Mouse (Mus musculus) hindbrain, postnatal 0 days (tissue): ENCODE measurements at regions not wholly inside any gene's neighbourhood (a gene's known extent, or its start where the extent isn't known, plus 50 kb on each side); places are given as distances from the start of the nearest gene placed in this dataset.

Source experiments
- ATAC-seq: fragments of 200-750 bp; cut with Nextera tagmentation; 2 replicates; pipeline ENCODE4 v1.8.0; 2017; ENCODE audit warnings: mild to moderate bottlenecking, moderate TSS enrichment, moderate library complexity
- DNase-seq: peaks from one replicate; pipeline ENCODE4 v3.0.0-alpha.2; 2015; ENCODE audit warnings: low spot score
- H3K27ac ChIP-seq: fragments of 300-500 bp; sonication (generic); 2 replicates; pipeline ENCODE4 v1.5.1; 2014; ENCODE audit warnings: mild to moderate bottlenecking
- H3K27me3 ChIP-seq: fragments of 300-500 bp; sonication (generic); 2 replicates; pipeline ENCODE4 v1.6.1; 2014; ENCODE audit warnings: low read length, mixed read lengths; ENCODE audit not compliant: insufficient read depth
- H3K36me3 ChIP-seq: fragments of 300-500 bp; sonication (generic); 2 replicates; pipeline ENCODE4 v1.6.1; 2014; ENCODE audit warnings: low read length, mixed read lengths; ENCODE audit not compliant: insufficient read depth
- H3K4me1 ChIP-seq: fragments of 300-500 bp; sonication (generic); 2 replicates; pipeline ENCODE4 v1.6.1; 2014; ENCODE audit warnings: antibody characterized with exemption, low read length, mixed read lengths; ENCODE audit not compliant: insufficient read depth
- H3K4me2 ChIP-seq: fragments of 300-500 bp; sonication (generic); 2 replicates; pipeline ENCODE4 v1.6.1; 2014; ENCODE audit warnings: low read depth, mild to moderate bottlenecking, low read length, moderate library complexity, mixed read lengths
- H3K4me3 ChIP-seq: fragments of 300-500 bp; sonication (generic); 2 replicates; pipeline ENCODE4 v1.5.1; 2014; ENCODE audit warnings: low read length
- H3K9ac ChIP-seq: fragments of 300-500 bp; sonication (generic); replicated peaks from 2 replicates; pipeline ENCODE4 v1.6.1; 2014; ENCODE audit warnings: mild to moderate bottlenecking, low read length, moderate library complexity, mixed read lengths
- H3K9me3 ChIP-seq: fragments of 300-500 bp; sonication (generic); 2 replicates; pipeline ENCODE4 v1.6.1; 2016; ENCODE audit warnings: low read length, mixed read lengths
- CTCF ChIP-seq: IDR thresholded peaks from 2 replicates; pipeline ENCODE4 v1.5.1; 2016; ENCODE audit warnings: antibody characterized with exemption, control low read depth, low read depth
- WGBS: fragments of 180-500 bp; shearing (Covaris S2); extraction: QIAGEN DNeasy Blood & Tissue Kit; methylation state at CpG from one replicate; pipeline ENCODE4 v1.1.7; 2014; 5-methylcytosine and 5-hydroxymethylcytosine counted together

- Histone ChIP-seq H3K4me2 (no peak overlapping the region), H3K36me3 (no peaks in the 10 kb centered on the region), H3K9me3 (no peaks in the 10 kb centered on the region), H3K27me3 (no peaks in the 10 kb centered on the region), H3K9ac (no peak overlapping the region), H3K27ac (no peak overlapping the region), H3K4me1 (no peaks in the 10 kb centered on the region), H3K4me3 (no peak overlapping the region)
- no peak for DNase-seq
- WGBS = 81% methylated on average over 2 of the region's 2 CpGs
- no peak for TF ChIP-seq CTCF
- ATAC-seq = no peak
Observed at GRCm38 (mm10) chr5:28009871-28010270, 61.3 kb upstream of the Insig1 start.

- DNase-seq = no peak
- no peak for ATAC-seq
- H3K9me3 ChIP-seq = no peaks in the 10 kb centered on the region
- no peaks in the 10 kb centered on the region for H3K27me3 ChIP-seq
- H3K36me3 ChIP-seq = no peaks in the 10 kb centered on the region
- H3K4me1 ChIP-seq = no peaks in the 10 kb centered on the region
- H3K4me3 ChIP-seq = no peak overlapping the region
- H3K27ac ChIP-seq = no peak overlapping the region
- H3K9ac ChIP-seq = no peak overlapping the region
- TF ChIP-seq CTCF = no peak
- WGBS = 95% methylated on average over 3 of the region's 3 CpGs
- H3K4me2 ChIP-seq = no peak overlapping the region
Observed at GRCm38 (mm10) chr5:28010529-28010928, 60.6 kb upstream of the Insig1 start.

- Histone ChIP-seq H3K9me3 (no peaks in the 10 kb centered on the region), H3K9ac (no peak overlapping the region), H3K27ac (no peak overlapping the region), H3K4me1 (no peaks in the 10 kb centered on the region), H3K4me2 (no peak overlapping the region), H3K4me3 (no peak overlapping the region), H3K27me3 (no peaks in the 10 kb centered on the region), H3K36me3 (no peaks in the 10 kb centered on the region)
- WGBS = 88% methylated on average over 2 of the region's 2 CpGs
- TF ChIP-seq CTCF = no peak
- ATAC-seq = no peak
- DNase-seq = no peak
Observed at GRCm38 (mm10) chr5:28012496-28012895, 58.7 kb upstream of the Insig1 start.

GRCm38 (mm10) chr5:28013619-28014273, 57.4 kb upstream of the Insig1 start:
- Histone ChIP-seq H3K9ac (no peak overlapping the region), H3K4me1 (no peaks in the 10 kb centered on the region), H3K4me3 (no peak overlapping the region), H3K4me2 (no peak overlapping the region), H3K27me3 (no peaks in the 10 kb centered on the region), H3K27ac (no peak overlapping the region), H3K36me3 (no peaks in the 10 kb centered on the region), H3K9me3 (no peaks in the 10 kb centered on the region)
- 68% methylated on average over 6 of the region's 6 CpGs for WGBS
- no peak for TF ChIP-seq CTCF
- ATAC-seq (no peak), DNase-seq (no peak)

- H3K27me3 ChIP-seq = no peaks in the 10 kb centered on the region
- no peaks in the 10 kb centered on the region for H3K4me1 ChIP-seq
- DNase-seq = no peak
- no peak overlapping the region for H3K9ac ChIP-seq
- TF ChIP-seq CTCF = no peak
- H3K9me3 ChIP-seq = no peaks in the 10 kb centered on the region
- H3K27ac ChIP-seq = no peak overlapping the region
- no peak for ATAC-seq
- 64% methylated on average over 3 of the region's 3 CpGs for WGBS
- H3K4me3 ChIP-seq = no peak overlapping the region
- no peak overlapping the region for H3K4me2 ChIP-seq
- no peaks in the 10 kb centered on the region for H3K36me3 ChIP-seq
Observed at GRCm38 (mm10) chr5:28019864-28020263, 51.3 kb upstream of the Insig1 start.
